Mouse (Mus musculus) induced T-regulatory cell, adult 2 months (primary cell): Measurements from ENCODE around the gene Gm49325.

Source experiments
- DNase-seq: peaks from one replicate; pipeline ENCODE4 v3.0.0-alpha.2; 2012; ENCODE audit warnings: low read depth

Gm49325 gene

GRCm38 (mm10) chr10:77589117-77589516 lies 16.9 kb upstream of the Gm49325 start:
- no peak for DNase-seq

- DNase-seq = no peak
These were observed 16.2 kb upstream of the Gm49325 start for GRCm38 (mm10) chr10:77589749-77590148.

- DNase-seq = peak; percentile 85
These were observed 15.2 kb upstream of the Gm49325 start for GRCm38 (mm10) chr10:77590812-77591211.

- no peak for DNase-seq
These were observed 14.5 kb upstream of the Gm49325 start for GRCm38 (mm10) chr10:77591546-77591945.

- no peak for DNase-seq
These were observed 9.9 kb upstream of the Gm49325 start for GRCm38 (mm10) chr10:77596060-77596459.

GRCm38 (mm10) chr10:77603021-77603420 lies 3.0 kb upstream of the Gm49325 start:
- DNase-seq = no peak

- peak; percentile 56 for DNase-seq
These were observed 1.9 kb upstream of the Gm49325 start for GRCm38 (mm10) chr10:77604111-77604510.

- DNase-seq = no peak
These were observed 1.0 kb upstream of the Gm49325 start for GRCm38 (mm10) chr10:77604958-77605357.

- peak; percentile 83 for DNase-seq
These were observed 629 bp upstream of the Gm49325 start for GRCm38 (mm10) chr10:77605368-77605767.

- DNase-seq = peak; percentile 79
These were observed 858 bp downstream of the Gm49325 start for GRCm38 (mm10) chr10:77606855-77607254.

GRCm38 (mm10) chr10:77607441-77607840 lies 1.4 kb downstream of the Gm49325 start:
- no peak for DNase-seq

- DNase-seq = no peak
These were observed 2.6 kb downstream of the Gm49325 start for GRCm38 (mm10) chr10:77608589-77608988.

GRCm38 (mm10) chr10:77610221-77610961 lies 4.4 kb downstream of the Gm49325 start:
- DNase-seq = no peak

- no peak for DNase-seq
These were observed 7.4 kb downstream of the Gm49325 start for GRCm38 (mm10) chr10:77613409-77613808.

GRCm38 (mm10) chr10:77615647-77616046 lies 9.7 kb downstream of the Gm49325 start:
- no peak for DNase-seq

- DNase-seq = no peak
These were observed 10.2 kb downstream of the Gm49325 start for GRCm38 (mm10) chr10:77616166-77616565.

- no peak for DNase-seq
These were observed 10.9 kb downstream of the Gm49325 start for GRCm38 (mm10) chr10:77616926-77617325.

- no peak for DNase-seq
These were observed 15.5 kb downstream of the Gm49325 start for GRCm38 (mm10) chr10:77621546-77621945.

GRCm38 (mm10) chr10:77622055-77622988 lies 16.3 kb downstream of the Gm49325 start, which contains the start of gene Ube2g2:
TSS of gene Ube2g2 (plus strand) at chr10:77622275.
- peak; percentile 98 for DNase-seq

- peak; percentile 51 for DNase-seq
These were observed 17.1 kb downstream of the Gm49325 start for GRCm38 (mm10) chr10:77623069-77623492.

- no peak for DNase-seq
These were observed 17.8 kb downstream of the Gm49325 start for GRCm38 (mm10) chr10:77623639-77624400.

GRCm38 (mm10) chr10:77624570-77624995 lies 18.6 kb downstream of the Gm49325 start:
- peak; percentile 31 for DNase-seq
